Comparison of ENCODE assay signal across 18 mouse cellular contexts in the genomic region with DNA sequence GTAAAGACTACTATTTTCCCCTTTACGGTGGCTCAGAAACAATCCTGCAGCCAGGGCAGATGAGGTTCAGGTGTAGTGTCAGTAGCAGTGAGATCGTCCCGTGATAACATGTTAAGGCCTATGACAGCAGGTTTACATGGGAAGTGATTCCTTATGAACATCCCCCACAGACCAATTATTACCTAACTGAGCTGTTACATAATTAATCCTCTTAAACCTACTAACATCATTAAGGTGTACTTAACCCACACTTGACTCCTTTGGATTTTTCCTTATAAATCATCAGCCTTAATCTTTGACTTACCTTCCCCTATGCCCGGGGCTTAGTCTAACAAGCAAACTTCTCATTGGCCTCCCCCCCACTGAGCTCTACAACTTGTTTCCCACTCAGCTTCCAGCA. TPM values are rescaled to one million over a fixed set of nuclear protein-coding genes. Genes with fewer than 3 reads are reported as not detected.
DNase-seq lines count a peak whose midpoint lies in the region; ATAC-seq and TF ChIP-seq lines count a peak whose summit lies in the region.
"Had no signal": no experiment of that assay in that cellular context is flagged by ENCODE, and none has a peak within 500 bp of the region (broad histone marks: within the 10 kb centered on the region; RNA-seq: fewer than 3 reads in every experiment).

No protein-coding gene starts in this region.

- H3K4me2 ChIP-seq in forebrain, embryonic 11.5 days (ENCODE audit: low read depth, low read length, severe bottlenecking) = no peak overlapping the region
- no peak overlapping the region for H3K4me2 ChIP-seq in forebrain, embryonic 13.5 days
- H3K4me2 ChIP-seq in midbrain, embryonic 13.5 days (replicated peaks) = no peak overlapping the region
- no peak overlapping the region for H3K4me2 ChIP-seq in midbrain, embryonic 14.5 days (ENCODE audit: low read length)
- no peak overlapping the region for H3K4me2 ChIP-seq in stomach, postnatal 0 days (replicated peaks; ENCODE audit: low read depth)
- H3K4me2 ChIP-seq: embryonic facial prominence, embryonic 13.5 days; embryonic facial prominence, embryonic 15.5 days; forebrain, embryonic 12.5 days; forebrain, embryonic 15.5 days had no signal

- ATAC-seq in forebrain, embryonic 11.5 days (replicated peaks; ENCODE audit: low FRiP score) = no peak
- no peak for ATAC-seq in forebrain, embryonic 13.5 days
- no peak for ATAC-seq in midbrain, embryonic 13.5 days
- no peak for ATAC-seq in midbrain, embryonic 14.5 days (ENCODE audit: low FRiP score, low TSS enrichment)
- ATAC-seq in stomach, postnatal 0 days (ENCODE audit: low FRiP score, low TSS enrichment) = no peak
- ATAC-seq: forebrain, embryonic 15.5 days had no signal

- H3K9me3 ChIP-seq in forebrain, embryonic 11.5 days (ENCODE audit: control insufficient read depth, low read length) = no peaks in the 10 kb centered on the region
- no peaks in the 10 kb centered on the region for H3K9me3 ChIP-seq in forebrain, embryonic 13.5 days (replicated peaks)
- no peaks in the 10 kb centered on the region for H3K9me3 ChIP-seq in midbrain, embryonic 13.5 days
- H3K9me3 ChIP-seq in midbrain, embryonic 14.5 days (ENCODE audit: control insufficient read depth, low read length) = no peaks in the 10 kb centered on the region
- H3K9me3 ChIP-seq in stomach, postnatal 0 days (ENCODE audit: control insufficient read depth, low read length) = no peaks in the 10 kb centered on the region
- H3K9me3 ChIP-seq: embryonic facial prominence, embryonic 13.5 days; embryonic facial prominence, embryonic 15.5 days; forebrain, embryonic 12.5 days; forebrain, embryonic 15.5 days; G1E had no signal

- TF ChIP-seq CTCF in left cerebral cortex, adult 2 months (IDR thresholded peaks at IDR 0.05) = no peak
- no peak for TF ChIP-seq CTCF in stomach, postnatal 0 days (IDR thresholded peaks at IDR 0.05; ENCODE audit: low read depth)

- WGBS in forebrain, embryonic 11.5 days = 81% methylated on average over 4 of the region's 4 CpGs
- 88% methylated on average over 4 of the region's 4 CpGs for WGBS in forebrain, embryonic 13.5 days
- WGBS in midbrain, embryonic 13.5 days = 80% methylated on average over 4 of the region's 4 CpGs
- 76% methylated on average over 4 of the region's 4 CpGs for WGBS in midbrain, embryonic 14.5 days
- 75% methylated on average over 4 of the region's 4 CpGs for WGBS in stomach, postnatal 0 days

- no peak for TF ChIP-seq EP300 in stomach, postnatal 0 days (optimal IDR thresholded peaks at IDR 0.05)

- H3K9ac ChIP-seq in forebrain, embryonic 11.5 days (ENCODE audit: low read length) = no peak overlapping the region
- H3K9ac ChIP-seq in forebrain, embryonic 13.5 days = no peak overlapping the region
- 0 out of 2 replicates have a peak overlapping the region, but pooled peaks have one; percentile 10 for H3K9ac ChIP-seq in midbrain, embryonic 13.5 days (replicated peaks)
- H3K9ac ChIP-seq in midbrain, embryonic 14.5 days (replicated peaks; ENCODE audit: low read length) = no peak overlapping the region
- no peak overlapping the region for H3K9ac ChIP-seq in stomach, postnatal 0 days (ENCODE audit: low read length)
- H3K9ac ChIP-seq: embryonic facial prominence, embryonic 15.5 days; forebrain, embryonic 12.5 days; forebrain, embryonic 15.5 days; forebrain, postnatal 0 days had no signal

- peak; percentile 20 for DNase-seq in forebrain, embryonic 11.5 days (ENCODE audit: low spot score)
- no peak for DNase-seq in left cerebral cortex, adult 2 months (ENCODE audit: extremely low spot score in 1 of 2, low spot score in 2 of 2)
- DNase-seq in left cerebral cortex, postnatal 36 days (ENCODE audit: low spot score in 2 of 2) = no peak
- DNase-seq in midbrain, embryonic 14.5 days = no peak
- DNase-seq in stomach, postnatal 0 days (ENCODE audit: low spot score) = peak; percentile 4
- DNase-seq in cerebellum, adult 18-20 months = no peak
- DNase-seq: adrenal gland, adult 8-10 months; forebrain, postnatal 0 days had no signal

- H3K36me3 ChIP-seq in forebrain, embryonic 11.5 days (ENCODE audit: control insufficient read depth, insufficient read depth, low read length) = no peaks in the 10 kb centered on the region
- H3K36me3 ChIP-seq in forebrain, embryonic 13.5 days (ENCODE audit: poor library complexity, severe bottlenecking) = no peaks in the 10 kb centered on the region
- no peaks in the 10 kb centered on the region for H3K36me3 ChIP-seq in midbrain, embryonic 13.5 days
- H3K36me3 ChIP-seq in midbrain, embryonic 14.5 days (ENCODE audit: control insufficient read depth, insufficient read depth, low read length) = no peaks in the 10 kb centered on the region
- no peaks in the 10 kb centered on the region; the same call in 1 of the 2 replicates for H3K36me3 ChIP-seq in stomach, postnatal 0 days (ENCODE audit: control insufficient read depth, insufficient read depth, low read length)
- H3K36me3 ChIP-seq: embryonic facial prominence, embryonic 13.5 days; embryonic facial prominence, embryonic 15.5 days; forebrain, embryonic 15.5 days had no signal

- intact Hi-C loops in left cerebral cortex, adult 2 months (cut with DNase I) = loop anchor here (5.0 kb wide), 1 partner anchor 234 kb away; no protein-coding TSS in a partner anchor
- intact Hi-C loops in left cerebral cortex, postnatal 36 days (cut with DNase I) = loop anchor here (5.0 kb wide), 1 partner anchor 79 kb away; a partner anchor contains a TSS

- no peak overlapping the region for H3K4me3 ChIP-seq in forebrain, embryonic 11.5 days (ENCODE audit: low read depth, low read length)
- H3K4me3 ChIP-seq in forebrain, embryonic 13.5 days = no peak overlapping the region
- no peak overlapping the region for H3K4me3 ChIP-seq in left cerebral cortex, adult 2 months
- no peak overlapping the region for H3K4me3 ChIP-seq in midbrain, embryonic 13.5 days (replicated peaks)
- no peak overlapping the region for H3K4me3 ChIP-seq in midbrain, embryonic 14.5 days (replicated peaks; ENCODE audit: low read depth, low read length)
- H3K4me3 ChIP-seq in stomach, postnatal 0 days (ENCODE audit: low read depth, low read length) = no peak overlapping the region
- H3K4me3 ChIP-seq: embryonic facial prominence, embryonic 13.5 days; embryonic facial prominence, embryonic 15.5 days; erythroblast, embryonic 14.5 days; forebrain, embryonic 12.5 days; forebrain, embryonic 15.5 days had no signal

- H3K27me3 ChIP-seq in forebrain, embryonic 11.5 days (ENCODE audit: control insufficient read depth, insufficient read depth, low read length) = no peaks in the 10 kb centered on the region
- no peaks in the 10 kb centered on the region for H3K27me3 ChIP-seq in forebrain, embryonic 13.5 days
- H3K27me3 ChIP-seq in midbrain, embryonic 13.5 days = no peaks in the 10 kb centered on the region
- H3K27me3 ChIP-seq in midbrain, embryonic 14.5 days (ENCODE audit: control insufficient read depth, insufficient read depth, low read length) = no peaks in the 10 kb centered on the region
- no peaks in the 10 kb centered on the region for H3K27me3 ChIP-seq in stomach, postnatal 0 days (ENCODE audit: control insufficient read depth, insufficient read depth, low read length)
- H3K27me3 ChIP-seq: CH12.LX; embryonic facial prominence, embryonic 13.5 days; embryonic facial prominence, embryonic 15.5 days; forebrain, embryonic 12.5 days; forebrain, embryonic 15.5 days; Patski had no signal

- H3K27ac ChIP-seq in forebrain, embryonic 11.5 days (ENCODE audit: low read depth, low read length) = no peak overlapping the region
- no peak overlapping the region for H3K27ac ChIP-seq in forebrain, embryonic 13.5 days
- H3K27ac ChIP-seq in left cerebral cortex, adult 2 months = 0 out of 2 replicates have a peak overlapping the region, but pooled peaks have one; percentile 8
- no peak overlapping the region; the same call in 1 of the 2 replicates for H3K27ac ChIP-seq in midbrain, embryonic 13.5 days
- H3K27ac ChIP-seq in midbrain, embryonic 14.5 days (replicated peaks; ENCODE audit: low read depth, low read length) = no peak overlapping the region
- no peak overlapping the region for H3K27ac ChIP-seq in stomach, postnatal 0 days (replicated peaks)
- H3K27ac ChIP-seq: embryonic facial prominence, embryonic 15.5 days; forebrain, embryonic 12.5 days; forebrain, embryonic 15.5 days had no signal

- H3K4me1 ChIP-seq in forebrain, embryonic 11.5 days (replicated peaks; ENCODE audit: control insufficient read depth, insufficient read depth, low read length) = peaks cover 2% of the 10 kb centered on the region; the same call in 1 of the 2 replicates
- H3K4me1 ChIP-seq in forebrain, embryonic 13.5 days = peaks cover 18% of the 10 kb centered on the region
- peaks cover 20% of the 10 kb centered on the region for H3K4me1 ChIP-seq in midbrain, embryonic 13.5 days (replicated peaks)
- peaks cover 7% of the 10 kb centered on the region; the same call in 1 of the 2 replicates for H3K4me1 ChIP-seq in midbrain, embryonic 14.5 days (ENCODE audit: control insufficient read depth, insufficient read depth, low read length)
- no peaks in the 10 kb centered on the region; the same call in 1 of the 2 replicates for H3K4me1 ChIP-seq in stomach, postnatal 0 days (replicated peaks; ENCODE audit: control insufficient read depth, insufficient read depth)

RNA-seq across cellular contexts. Expression of a gene that starts 12.4 kb away (rescaled TPM):
- 35.4 and 45.2 TPM in 2 replicates for polyA plus RNA-seq in forebrain, embryonic 11.5 days (2014; fragmentation: Nextera tagmentation; extraction: Ambion mirVana)
- 56.9 and 58.4 TPM in 2 replicates for polyA plus RNA-seq in forebrain, embryonic 13.5 days (2015; fragmentation: Nextera tagmentation; extraction: Ambion mirVana)
- total RNA-seq in left cerebral cortex, adult 2 months (2021) = 10 to 100 TPM; 69.3 to 69.6 TPM
- 10 to 100 TPM; 62.1 to 64.0 TPM for total RNA-seq in left cerebral cortex, postnatal 36 days (2021)
- 49.8 TPM in 2 replicates for polyA plus RNA-seq in midbrain, embryonic 13.5 days (2015; fragmentation: Nextera tagmentation; extraction: Ambion mirVana)
- polyA plus RNA-seq in midbrain, embryonic 14.5 days (2014; fragmentation: Nextera tagmentation; extraction: Ambion mirVana) = 38.5 and 54.0 TPM in 2 replicates
- polyA plus RNA-seq in stomach, postnatal 0 days (2015; fragmentation: Nextera tagmentation; extraction: Ambion mirVana) = 114 and 117 TPM in 2 replicates

Comparison
In these comparisons a context has a peak if more than half of its experiments do, and no peak if none do; other contexts are left out.
1. DNase-seq: peak in forebrain, embryonic 11.5 days (single experiment) and stomach, postnatal 0 days (single experiment); none in left cerebral cortex, adult 2 months (0 of 2), left cerebral cortex, postnatal 36 days (0 of 2), midbrain, embryonic 14.5 days (single experiment) and cerebellum, adult 18-20 months (0 of 2).